Mouse (Mus musculus): Measurements from ENCODE around the gene Pappa. TPM values are rescaled to one million over a fixed set of nuclear protein-coding genes. Genes with fewer than 3 reads are reported as not detected.
A peak's percentile ranks its signal among the peaks of the same experiment; 100 is the strongest.

Pappa gene
- polyA plus RNA-seq, 1 experiment from 2014 or later, result 2.8 TPM

DNA sequence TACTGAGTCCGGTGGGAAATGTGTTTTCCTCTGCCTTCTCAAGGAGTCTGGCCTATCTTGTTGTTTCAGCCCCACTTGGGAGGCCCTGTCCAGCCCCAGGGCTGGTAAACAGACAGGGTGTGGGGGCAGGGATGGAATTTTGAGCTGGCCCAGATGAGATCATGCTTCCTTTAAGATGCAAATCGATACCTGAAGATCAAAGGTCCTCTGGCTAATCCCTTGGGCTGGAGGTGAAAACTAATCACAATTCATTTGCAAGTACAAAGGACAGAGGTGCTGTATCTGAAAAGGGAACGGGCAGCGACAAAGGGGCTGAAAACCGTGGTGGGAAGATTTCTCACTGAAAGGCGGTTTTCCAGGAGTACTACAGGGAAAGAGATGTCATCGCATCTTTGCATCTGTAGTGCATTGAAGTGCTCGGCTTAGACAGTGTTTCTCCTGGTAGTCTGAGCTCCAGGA lies 114.6 kb downstream of the Pappa start:
- Histone ChIP-seq H3K4me1 (ENCODE audit: control insufficient read depth, insufficient read depth, low read length) (peaks cover 21% of the 10 kb centered on the region), H3K4me2 (no peak overlapping the region), H3K27me3 (ENCODE audit: control insufficient read depth, insufficient read depth, low read length) (0 out of 2 replicates have a peak, but pooled peaks cover 3% of the 10 kb centered on the region), H3K9me3 (ENCODE audit: control insufficient read depth, low read length) (no peaks in the 10 kb centered on the region), H3K9ac (ENCODE audit: low read length) (no peak overlapping the region), H3K27ac (ENCODE audit: low read depth, low read length) (peak overlapping the region; percentile 28; the same call in 1 of the 2 replicates), H3K36me3 (ENCODE audit: control insufficient read depth, insufficient read depth, low read length) (no peaks in the 10 kb centered on the region), H3K4me3 (ENCODE audit: low read depth, low read length) (no peak overlapping the region)
- DNase-seq (ENCODE audit: low spot score, missing footprints) (peak; percentile 94), ATAC-seq (ENCODE audit: low FRiP score) (peak; percentile 95)
- WGBS, result 1% methylated on average over 8 of the region's 8 CpGs

DNA sequence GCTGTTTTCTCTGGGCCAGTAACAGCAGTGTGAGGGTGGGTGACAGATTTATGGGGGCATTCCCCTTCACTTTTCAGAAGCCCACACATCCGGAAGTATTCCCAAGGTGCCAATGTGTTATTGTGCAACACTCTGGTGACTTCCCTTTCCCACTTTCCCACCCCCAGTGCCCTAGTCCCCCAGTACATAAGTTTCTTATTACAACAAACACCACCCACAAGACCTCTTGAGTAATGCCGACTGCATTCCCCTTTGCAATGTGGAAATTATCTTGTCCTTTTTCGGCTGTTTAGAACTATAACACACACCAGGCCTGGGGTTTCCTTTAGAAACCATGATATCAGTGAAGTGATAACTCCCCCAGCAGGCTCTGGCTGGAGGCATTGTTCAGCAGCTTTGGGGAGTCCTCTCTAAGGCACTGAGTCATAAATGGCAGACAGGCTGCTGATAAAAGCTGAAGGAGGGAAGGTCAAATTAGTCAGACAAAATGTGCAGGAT lies 118.5 kb downstream of the Pappa start:
- peaks cover 25% of the 10 kb centered on the region for H3K4me1 ChIP-seq (ENCODE audit: control insufficient read depth, insufficient read depth, low read length)
- 0 out of 2 replicates have a peak, but pooled peaks cover 3% of the 10 kb centered on the region for H3K27me3 ChIP-seq (ENCODE audit: control insufficient read depth, insufficient read depth, low read length)
- H3K4me3 ChIP-seq (ENCODE audit: low read depth, low read length), result no peak overlapping the region
- DNase-seq (ENCODE audit: low spot score, missing footprints), result no peak
- H3K9ac ChIP-seq (ENCODE audit: low read length), result no peak overlapping the region
- H3K36me3 ChIP-seq (ENCODE audit: control insufficient read depth, insufficient read depth, low read length), result no peaks in the 10 kb centered on the region
- no peak for ATAC-seq (ENCODE audit: low FRiP score)
- H3K4me2 ChIP-seq, result no peak overlapping the region
- 31% methylated on average over 3 of the region's 3 CpGs for WGBS
- H3K9me3 ChIP-seq (ENCODE audit: control insufficient read depth, low read length), result no peaks in the 10 kb centered on the region
- no peak overlapping the region for H3K27ac ChIP-seq (ENCODE audit: low read depth, low read length)

DNA sequence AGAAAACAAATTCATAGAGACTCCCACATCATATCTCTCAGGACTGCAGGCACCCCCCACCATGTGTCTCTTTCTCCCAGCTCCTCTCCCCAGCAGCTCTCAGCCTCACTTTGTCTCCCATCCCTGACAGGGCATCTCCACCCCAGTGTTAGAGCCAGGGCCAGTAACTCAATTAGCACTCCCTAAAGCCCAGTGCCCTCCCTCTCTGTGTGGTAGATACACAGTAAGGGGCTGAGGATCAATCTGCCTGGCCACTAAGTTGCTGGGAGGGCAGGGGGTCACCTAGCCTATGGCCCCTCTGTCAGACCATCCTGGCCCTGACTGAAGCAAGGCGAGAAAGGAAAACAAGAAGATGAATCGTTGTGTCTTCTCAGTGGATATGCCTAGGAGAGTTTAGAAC lies 119.3 kb downstream of the Pappa start:
- Histone ChIP-seq H3K9ac (ENCODE audit: low read length) (no peak overlapping the region), H3K27ac (ENCODE audit: low read depth, low read length) (no peak overlapping the region), H3K36me3 (ENCODE audit: control insufficient read depth, insufficient read depth, low read length) (no peaks in the 10 kb centered on the region), H3K4me3 (ENCODE audit: low read depth, low read length) (no peak overlapping the region), H3K9me3 (ENCODE audit: control insufficient read depth, low read length) (no peaks in the 10 kb centered on the region), H3K4me2 (no peak overlapping the region), H3K27me3 (ENCODE audit: control insufficient read depth, insufficient read depth, low read length) (0 out of 2 replicates have a peak, but pooled peaks cover 3% of the 10 kb centered on the region), H3K4me1 (ENCODE audit: control insufficient read depth, insufficient read depth, low read length) (peaks cover 17% of the 10 kb centered on the region)
- ATAC-seq (ENCODE audit: low FRiP score) (no peak), DNase-seq (ENCODE audit: low spot score, missing footprints) (no peak)
- WGBS, result 4% methylated on average over 2 of the region's 2 CpGs

DNA sequence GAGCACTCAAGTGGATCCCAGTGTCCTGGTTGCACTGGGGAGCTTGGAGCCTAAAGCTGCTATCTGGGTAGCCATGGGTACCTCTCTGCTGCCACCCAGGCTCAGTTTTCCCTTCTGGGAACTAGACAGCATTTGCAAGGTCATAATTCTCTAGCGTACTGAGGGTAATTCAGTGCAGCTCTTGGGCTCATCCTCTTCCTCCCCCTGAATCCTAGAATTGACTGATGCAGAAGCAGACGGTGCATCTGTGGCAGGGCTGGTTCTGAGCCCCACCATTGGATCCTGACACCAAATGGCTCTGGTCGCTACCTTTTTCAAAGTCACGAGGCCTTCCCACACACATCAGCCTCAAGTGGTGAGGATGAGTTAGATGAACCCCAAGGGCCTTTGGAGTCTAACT lies 121.0 kb downstream of the Pappa start:
- no peak overlapping the region for H3K27ac ChIP-seq (ENCODE audit: low read depth, low read length)
- H3K4me3 ChIP-seq (ENCODE audit: low read depth, low read length), result no peak overlapping the region
- ATAC-seq (ENCODE audit: low FRiP score) (peak; percentile 39; the same call in 1 of the 2 replicates), DNase-seq (ENCODE audit: low spot score, missing footprints) (peak; percentile 86)
- H3K4me2 ChIP-seq, result no peak overlapping the region
- H3K27me3 ChIP-seq (ENCODE audit: control insufficient read depth, insufficient read depth, low read length), result peaks cover 6% of the 10 kb centered on the region; the same call in 1 of the 2 replicates
- peaks cover 11% of the 10 kb centered on the region; the same call in 1 of the 2 replicates for H3K4me1 ChIP-seq (ENCODE audit: control insufficient read depth, insufficient read depth, low read length)
- H3K9ac ChIP-seq (ENCODE audit: low read length), result no peak overlapping the region
- WGBS, result 5% methylated on average over 4 of the region's 4 CpGs
- H3K9me3 ChIP-seq (ENCODE audit: control insufficient read depth, low read length), result no peaks in the 10 kb centered on the region
- no peaks in the 10 kb centered on the region for H3K36me3 ChIP-seq (ENCODE audit: control insufficient read depth, insufficient read depth, low read length)

DNA sequence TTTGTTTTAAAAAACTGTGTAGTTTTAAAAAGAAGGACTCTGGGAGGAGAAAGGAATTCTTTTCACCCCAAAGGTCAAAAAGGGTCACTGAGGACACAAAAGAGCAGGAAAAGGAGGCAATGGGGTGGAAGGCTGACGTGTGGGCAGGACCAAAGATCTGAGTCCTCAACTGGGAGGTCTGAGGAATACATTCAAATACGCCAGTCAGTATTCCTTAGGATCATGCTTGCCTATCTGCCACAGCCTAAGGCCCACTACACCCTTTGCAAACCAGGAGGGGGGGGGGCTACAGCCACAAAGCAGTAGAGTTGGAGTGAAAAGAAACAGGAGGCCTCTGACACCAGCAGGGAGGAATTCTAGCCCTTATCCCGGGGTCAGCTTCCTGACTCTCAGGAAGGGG lies 121.5 kb downstream of the Pappa start:
- H3K9me3 ChIP-seq (ENCODE audit: control insufficient read depth, low read length), result no peaks in the 10 kb centered on the region
- ATAC-seq (ENCODE audit: low FRiP score) (peak; percentile 77), DNase-seq (ENCODE audit: low spot score, missing footprints) (peak; percentile 89)
- H3K27ac ChIP-seq (ENCODE audit: low read depth, low read length), result no peak overlapping the region
- H3K36me3 ChIP-seq (ENCODE audit: control insufficient read depth, insufficient read depth, low read length), result no peaks in the 10 kb centered on the region
- H3K4me1 ChIP-seq (ENCODE audit: control insufficient read depth, insufficient read depth, low read length), result peaks cover 11% of the 10 kb centered on the region; the same call in 1 of the 2 replicates
- peaks cover 9% of the 10 kb centered on the region; the same call in 1 of the 2 replicates for H3K27me3 ChIP-seq (ENCODE audit: control insufficient read depth, insufficient read depth, low read length)
- WGBS, result 10% methylated on average over 3 of the region's 3 CpGs
- no peak overlapping the region for H3K9ac ChIP-seq (ENCODE audit: low read length)
- H3K4me3 ChIP-seq (ENCODE audit: low read depth, low read length), result no peak overlapping the region
- H3K4me2 ChIP-seq, result no peak overlapping the region

DNA sequence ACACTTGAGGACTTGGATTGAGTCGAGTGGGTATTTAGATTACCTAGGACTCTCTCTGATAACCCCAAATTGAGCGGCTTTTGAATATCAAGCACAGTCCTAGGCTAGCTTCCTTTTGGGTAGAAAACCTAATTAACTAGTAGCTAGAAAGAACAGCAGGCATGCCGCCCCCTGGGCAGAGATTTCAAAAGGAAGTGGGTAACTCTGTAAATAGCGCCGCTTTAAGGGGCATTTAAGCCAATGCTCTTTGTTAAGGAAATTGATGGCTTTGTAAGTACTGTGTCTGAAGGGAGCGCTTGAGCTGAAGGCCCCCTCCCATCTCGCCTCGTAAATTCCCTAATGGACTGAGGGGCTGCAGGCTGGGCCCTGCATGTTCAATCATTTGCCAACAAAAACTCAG lies 128.2 kb downstream of the Pappa start:
- 2% methylated on average over 8 of the region's 8 CpGs for WGBS

DNA sequence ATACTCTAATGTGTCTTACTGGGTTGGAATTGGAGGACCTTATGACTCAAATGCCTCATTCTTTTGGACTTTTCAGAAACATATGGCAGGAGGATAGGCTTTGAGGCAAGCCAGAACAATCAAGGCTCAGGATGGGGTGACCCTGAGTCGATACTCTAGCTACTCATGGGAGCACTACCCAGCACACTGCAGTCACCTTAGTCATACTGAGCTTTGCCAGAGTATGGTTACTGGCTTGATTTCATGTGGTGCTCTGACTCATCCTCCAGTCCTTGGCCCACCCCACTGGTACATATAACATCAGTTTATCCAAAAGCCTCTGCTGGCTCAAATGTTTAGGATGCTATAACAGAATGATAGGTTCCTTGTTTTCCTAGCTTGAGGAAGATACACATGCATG lies 130.1 kb downstream of the Pappa start:
- DNase-seq (ENCODE audit: low spot score, missing footprints), result no peak

More for the DNA sequence above, 128.2 kb downstream of the Pappa start:
- Histone ChIP-seq H3K27me3 (ENCODE audit: control insufficient read depth, insufficient read depth, low read length) (peaks cover 13% of the 10 kb centered on the region; the same call in 1 of the 2 replicates), H3K27ac (ENCODE audit: low read depth, low read length) (peak overlapping the region; percentile 10; the same call in 1 of the 2 replicates), H3K4me3 (ENCODE audit: low read depth, low read length) (no peak overlapping the region), H3K36me3 (ENCODE audit: control insufficient read depth, insufficient read depth, low read length) (no peaks in the 10 kb centered on the region), H3K4me1 (ENCODE audit: control insufficient read depth, insufficient read depth, low read length) (peaks cover 9% of the 10 kb centered on the region), H3K9ac (ENCODE audit: low read length) (no peak overlapping the region), H3K4me2 (peak overlapping the region; percentile 19; the same call in 1 of the 2 replicates), H3K9me3 (ENCODE audit: control insufficient read depth, low read length) (no peaks in the 10 kb centered on the region)
- peak; percentile 81 for ATAC-seq (ENCODE audit: low FRiP score)
- peak; percentile 91 for DNase-seq (ENCODE audit: low spot score, missing footprints)

DNA sequence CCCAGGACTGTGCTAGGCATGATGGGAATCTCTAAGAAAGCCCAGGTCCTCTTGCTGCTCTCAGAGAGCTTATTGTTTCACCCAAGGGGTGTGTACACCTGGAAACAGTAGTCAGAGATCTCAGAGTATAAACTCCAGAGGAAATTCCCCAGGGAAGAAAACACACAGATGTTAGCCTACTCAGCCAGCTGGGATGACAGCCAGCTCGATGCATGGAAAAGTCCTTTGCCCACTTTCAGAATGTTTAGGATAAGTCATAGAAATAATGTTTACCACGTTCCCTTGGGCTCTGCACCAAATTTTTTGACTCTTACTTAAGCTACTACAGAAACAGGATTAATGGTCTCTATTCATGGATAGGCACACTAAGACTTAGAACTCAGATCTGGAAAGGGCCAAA lies 143.1 kb downstream of the Pappa start:
- Histone ChIP-seq H3K9ac (ENCODE audit: low read length) (no peak overlapping the region), H3K4me2 (no peak overlapping the region), H3K4me1 (ENCODE audit: control insufficient read depth, insufficient read depth, low read length) (no peaks in the 10 kb centered on the region), H3K9me3 (ENCODE audit: control insufficient read depth, low read length) (no peaks in the 10 kb centered on the region), H3K36me3 (ENCODE audit: control insufficient read depth, insufficient read depth, low read length) (no peaks in the 10 kb centered on the region), H3K4me3 (ENCODE audit: low read depth, low read length) (no peak overlapping the region), H3K27ac (ENCODE audit: low read depth, low read length) (no peak overlapping the region), H3K27me3 (ENCODE audit: control insufficient read depth, insufficient read depth, low read length) (0 out of 2 replicates have a peak, but pooled peaks cover 2% of the 10 kb centered on the region)
- 75% methylated on average over 2 of the region's 2 CpGs for WGBS
- ATAC-seq (ENCODE audit: low FRiP score) (no peak), DNase-seq (ENCODE audit: low spot score, missing footprints) (no peak)

More for the DNA sequence above, 130.1 kb downstream of the Pappa start:
- no peaks in the 10 kb centered on the region for H3K36me3 ChIP-seq (ENCODE audit: control insufficient read depth, insufficient read depth, low read length)
- no peak overlapping the region for H3K27ac ChIP-seq (ENCODE audit: low read depth, low read length)
- peaks cover 9% of the 10 kb centered on the region for H3K4me1 ChIP-seq (ENCODE audit: control insufficient read depth, insufficient read depth, low read length)
- no peak overlapping the region for H3K9ac ChIP-seq (ENCODE audit: low read length)
- H3K4me2 ChIP-seq, result no peak overlapping the region
- no peaks in the 10 kb centered on the region for H3K9me3 ChIP-seq (ENCODE audit: control insufficient read depth, low read length)
- peaks cover 10% of the 10 kb centered on the region; the same call in 1 of the 2 replicates for H3K27me3 ChIP-seq (ENCODE audit: control insufficient read depth, insufficient read depth, low read length)
- H3K4me3 ChIP-seq (ENCODE audit: low read depth, low read length), result no peak overlapping the region
- ATAC-seq (ENCODE audit: low FRiP score), result no peak
- 77% methylated on average over 1 of the region's 1 CpGs for WGBS

DNA sequence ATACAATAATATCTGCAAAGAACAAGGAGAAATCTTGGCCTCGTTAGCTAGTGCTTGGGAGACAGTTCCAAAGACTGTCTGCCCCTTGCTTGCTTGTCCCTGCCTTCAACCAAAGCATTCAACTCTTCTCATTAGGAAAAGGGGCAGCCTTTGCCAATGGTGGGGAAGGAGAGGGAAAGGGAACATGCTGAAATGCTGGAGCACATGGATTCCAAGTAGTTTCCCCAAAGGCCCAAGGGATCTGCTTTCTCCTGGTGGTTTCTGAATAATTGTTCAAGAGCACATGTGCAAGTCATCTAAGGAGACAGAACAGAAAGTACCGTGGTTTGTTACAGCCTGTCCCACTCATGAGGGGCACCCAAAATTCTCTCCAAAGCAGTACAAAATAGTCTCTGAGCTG lies 146.0 kb downstream of the Pappa start:
- Histone ChIP-seq H3K9ac (ENCODE audit: low read length) (no peak overlapping the region), H3K27me3 (ENCODE audit: control insufficient read depth, insufficient read depth, low read length) (peaks cover 10% of the 10 kb centered on the region; the same call in 1 of the 2 replicates), H3K36me3 (ENCODE audit: control insufficient read depth, insufficient read depth, low read length) (no peaks in the 10 kb centered on the region), H3K27ac (ENCODE audit: low read depth, low read length) (no peak overlapping the region), H3K4me3 (ENCODE audit: low read depth, low read length) (no peak overlapping the region), H3K4me1 (ENCODE audit: control insufficient read depth, insufficient read depth, low read length) (no peaks in the 10 kb centered on the region), H3K4me2 (no peak overlapping the region), H3K9me3 (ENCODE audit: control insufficient read depth, low read length) (no peaks in the 10 kb centered on the region)
- ATAC-seq (ENCODE audit: low FRiP score) (no peak), DNase-seq (ENCODE audit: low spot score, missing footprints) (no peak)
- 89% methylated on average over 2 of the region's 2 CpGs for WGBS
